Mouse (Mus musculus) hindbrain, embryonic 13.5 days (tissue): ENCODE data around the gene Zbtb12. TPM values are rescaled to one million over a fixed set of nuclear protein-coding genes. Genes with fewer than 3 reads are reported as not detected.

Source experiments
- ATAC-seq: fragments of 200-750 bp; cut with Nextera tagmentation; 2 replicates; pipeline ENCODE4 v1.8.0; 2017; ENCODE audit warnings: moderate TSS enrichment; ENCODE audit not compliant: low FRiP score
- H3K27ac ChIP-seq: fragments of 300-500 bp; sonication (generic); 2 replicates; pipeline ENCODE4 v1.5.1; 2015; ENCODE audit warnings: inconsistent platforms, mild to moderate bottlenecking, moderate library complexity
- H3K27me3 ChIP-seq: fragments of 300-500 bp; sonication (generic); 2 replicates; pipeline ENCODE4 v1.6.1; 2015; ENCODE audit warnings: mild to moderate bottlenecking, inconsistent platforms
- H3K36me3 ChIP-seq: fragments of 300-500 bp; sonication (generic); 2 replicates; pipeline ENCODE4 v1.6.1; 2015; ENCODE audit warnings: mild to moderate bottlenecking, inconsistent platforms
- H3K4me1 ChIP-seq: fragments of 300-500 bp; sonication (generic); replicated peaks from 2 replicates; pipeline ENCODE4 v1.6.1; 2015; ENCODE audit warnings: inconsistent platforms
- H3K4me2 ChIP-seq: fragments of 300-500 bp; sonication (generic); 2 replicates; pipeline ENCODE4 v1.6.1; 2015; ENCODE audit warnings: inconsistent platforms, mild to moderate bottlenecking, moderate library complexity
- H3K4me3 ChIP-seq: fragments of 300-500 bp; sonication (generic); 2 replicates; pipeline ENCODE4 v1.5.1; 2015; ENCODE audit warnings: mild to moderate bottlenecking, inconsistent platforms
- H3K9ac ChIP-seq: fragments of 300-500 bp; sonication (generic); 2 replicates; pipeline ENCODE4 v1.6.1; 2015; ENCODE audit warnings: mild to moderate bottlenecking, inconsistent platforms
- H3K9me3 ChIP-seq: fragments of 300-500 bp; sonication (generic); 2 replicates; pipeline ENCODE4 v1.6.1; 2016; ENCODE audit warnings: inconsistent platforms
- WGBS: fragments of 180-500 bp; shearing (Covaris S2); methylation state at CpG from one replicate; pipeline ENCODE4 v1.1.7; 2015; 5-methylcytosine and 5-hydroxymethylcytosine counted together
- polyA plus RNA-seq: library from polyadenylated mRNA; unstranded; fragments of >200 nt; fragmentation: Nextera tagmentation; extraction: Ambion mirVana; gene quantifications from 2 replicates; pipeline ENCODE4 v1.2.1, GENCODE M21; 2015

Gene Zbtb12
- polyA plus RNA-seq, 1 experiment from 2014 or later: 13.5 TPM

DNA sequence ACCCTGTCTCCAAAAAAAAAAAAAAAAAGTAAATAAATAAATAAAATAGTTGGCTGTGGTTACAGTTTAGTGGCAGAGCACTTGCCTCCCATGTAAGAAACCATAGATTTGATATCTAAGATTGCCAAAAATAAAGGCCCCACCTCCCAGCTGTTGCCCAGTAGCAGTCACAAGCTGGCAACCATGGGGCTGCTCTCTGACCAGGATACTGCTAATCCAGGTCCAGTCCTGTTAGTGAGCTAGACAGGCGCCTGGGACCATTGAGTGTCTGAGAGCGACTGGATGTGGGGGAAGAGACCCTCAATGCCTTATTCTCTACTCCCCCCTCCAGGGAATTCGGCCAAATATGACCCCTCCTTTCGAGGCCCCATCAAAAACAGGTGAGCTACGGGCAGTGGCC lies 37.0 kb downstream of the Zbtb12 start:
- no peak overlapping the region for H3K9ac ChIP-seq
- ATAC-seq: no peak
- no peak overlapping the region for H3K4me3 ChIP-seq
- no peaks in the 10 kb centered on the region for H3K9me3 ChIP-seq
- H3K27ac ChIP-seq: no peak overlapping the region
- no peak overlapping the region for H3K4me2 ChIP-seq
- H3K4me1 ChIP-seq: no peaks in the 10 kb centered on the region
- peaks cover 29% of the 10 kb centered on the region for H3K36me3 ChIP-seq
- 85% methylated on average over 5 of the region's 5 CpGs for WGBS
- H3K27me3 ChIP-seq: no peaks in the 10 kb centered on the region

DNA sequence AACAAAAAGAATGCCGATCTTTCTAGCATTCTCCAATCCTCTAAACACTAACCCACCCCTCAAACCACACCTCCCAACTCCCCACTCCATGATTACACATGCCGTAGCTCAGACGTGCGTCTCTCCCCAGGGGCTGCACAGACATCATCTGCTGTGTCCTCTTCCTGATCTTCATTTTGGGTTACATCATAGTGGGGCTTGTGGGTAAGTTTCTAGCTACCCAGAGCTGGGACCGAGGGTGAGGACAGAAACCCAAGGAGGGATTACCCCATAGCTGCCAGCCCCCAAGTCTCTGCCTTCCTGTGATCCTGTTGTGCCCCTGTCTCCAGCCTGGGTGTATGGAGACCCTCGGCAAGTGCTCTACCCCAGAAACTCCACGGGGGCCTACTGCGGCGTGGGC lies 37.9 kb downstream of the Zbtb12 start:
- Histone ChIP-seq H3K4me2 (no peak overlapping the region), H3K36me3 (peaks cover 20% of the 10 kb centered on the region), H3K27me3 (no peaks in the 10 kb centered on the region), H3K4me3 (no peak overlapping the region), H3K27ac (no peak overlapping the region), H3K9me3 (no peaks in the 10 kb centered on the region), H3K9ac (no peak overlapping the region), H3K4me1 (no peaks in the 10 kb centered on the region)
- 80% methylated on average over 9 of the region's 9 CpGs for WGBS
- ATAC-seq: no peak

GRCm38 (mm10) chr17:34922939-34923338 lies 43.7 kb downstream of the Zbtb12 start:
- Histone ChIP-seq H3K4me1 (no peaks in the 10 kb centered on the region), H3K9me3 (no peaks in the 10 kb centered on the region), H3K27me3 (no peaks in the 10 kb centered on the region), H3K9ac (no peak overlapping the region), H3K27ac (no peak overlapping the region), H3K4me2 (no peak overlapping the region), H3K4me3 (no peak overlapping the region), H3K36me3 (no peaks in the 10 kb centered on the region)
- ATAC-seq: no peak
- WGBS: 51% methylated on average over 6 of the region's 6 CpGs

GRCm38 (mm10) chr17:34924258-34924657 lies 45.0 kb downstream of the Zbtb12 start:
- ATAC-seq: no peak
- Histone ChIP-seq H3K36me3 (no peaks in the 10 kb centered on the region), H3K27me3 (no peaks in the 10 kb centered on the region), H3K9ac (no peak overlapping the region), H3K4me1 (no peaks in the 10 kb centered on the region), H3K27ac (no peak overlapping the region), H3K4me2 (no peak overlapping the region), H3K9me3 (no peaks in the 10 kb centered on the region), H3K4me3 (no peak overlapping the region)
- 87% methylated on average over 4 of the region's 5 CpGs for WGBS

DNA sequence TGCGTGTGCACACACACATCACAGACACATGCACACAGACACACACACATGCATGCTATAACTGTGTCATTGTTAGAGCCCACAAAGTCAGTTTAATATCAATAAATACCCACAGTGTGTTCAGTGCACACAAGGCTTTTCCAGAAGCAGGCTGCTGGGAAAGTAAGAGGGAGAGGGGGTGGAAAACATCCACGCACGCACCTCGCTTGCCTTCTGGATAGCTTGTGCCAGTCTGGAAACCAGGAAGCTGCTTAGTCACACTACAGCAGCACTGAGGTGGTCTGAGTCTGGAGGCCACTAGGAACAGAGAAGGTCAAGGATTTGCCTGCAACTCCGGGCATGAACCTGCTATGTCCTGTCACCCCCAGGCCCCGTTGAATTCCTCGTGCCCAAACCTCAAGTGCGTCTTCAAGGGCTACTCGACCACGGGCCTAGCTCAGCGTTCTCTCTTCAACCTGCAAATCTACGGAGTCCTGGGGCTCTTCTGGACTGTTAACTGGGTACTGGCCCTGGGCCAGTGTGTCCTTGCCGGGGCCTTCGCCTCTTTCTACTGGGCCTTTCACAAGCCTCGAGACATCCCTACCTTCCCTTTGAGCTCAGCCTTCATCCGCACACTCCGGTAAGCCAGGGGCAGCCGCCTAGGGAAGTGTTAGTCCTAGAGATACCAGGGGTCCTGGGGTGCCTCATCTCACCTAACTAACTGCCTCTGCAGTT lies 48.2 kb downstream of the Zbtb12 start:
- Histone ChIP-seq H3K4me1 (peaks cover 11% of the 10 kb centered on the region), H3K36me3 (no peaks in the 10 kb centered on the region), H3K4me3 (no peak overlapping the region), H3K27me3 (no peaks in the 10 kb centered on the region), H3K9me3 (no peaks in the 10 kb centered on the region), H3K27ac (no peak overlapping the region), H3K4me2 (no peak overlapping the region), H3K9ac (no peak overlapping the region)
- no peak for ATAC-seq
- WGBS: 89% methylated on average over 18 of the region's 18 CpGs

- Histone ChIP-seq H3K36me3 (peaks cover 7% of the 10 kb centered on the region), H3K4me1 (peaks cover 15% of the 10 kb centered on the region), H3K27ac (no peak overlapping the region), H3K27me3 (0 out of 2 replicates have a peak, but pooled peaks cover 3% of the 10 kb centered on the region), H3K4me3 (no peak overlapping the region), H3K9ac (no peak overlapping the region), H3K4me2 (no peak overlapping the region), H3K9me3 (no peaks in the 10 kb centered on the region)
- no peak for ATAC-seq
- WGBS: 72% methylated on average over 4 of the region's 4 CpGs
These were observed 49.6 kb downstream of the Zbtb12 start for GRCm38 (mm10) chr17:34928841-34929240.

DNA sequence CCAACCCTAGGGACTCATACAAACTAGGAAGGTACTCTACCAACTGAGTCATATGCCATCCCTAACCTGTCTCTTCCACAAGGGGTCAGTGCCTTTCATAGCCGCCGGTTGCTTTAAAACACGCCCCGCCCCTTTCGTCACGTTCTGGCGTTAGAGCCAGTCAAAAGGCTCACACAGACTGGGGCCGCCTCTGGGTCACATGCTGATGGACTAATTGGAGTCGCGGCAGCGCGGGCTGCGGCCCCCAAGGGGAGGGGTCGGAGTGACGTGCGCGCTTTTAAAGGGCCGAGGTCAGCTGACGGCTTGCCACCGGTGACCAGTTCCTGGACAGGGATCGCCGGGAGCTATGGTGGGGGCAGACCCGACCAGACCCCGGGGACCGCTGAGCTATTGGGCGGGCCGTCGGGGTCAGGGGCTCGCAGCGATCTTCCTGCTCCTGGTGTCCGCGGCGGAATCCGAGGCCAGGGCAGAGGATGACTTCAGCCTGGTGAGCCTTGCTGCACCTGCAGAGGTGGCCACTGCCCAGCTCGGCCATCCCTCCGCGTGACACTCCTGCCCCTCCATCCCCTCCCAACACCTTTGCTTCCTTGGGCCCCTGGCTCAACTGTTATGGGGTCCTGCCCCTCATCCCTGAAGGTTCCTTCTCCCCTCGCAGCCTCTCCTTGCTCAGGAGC lies 51.9 kb downstream of the Zbtb12 start, which contains the start of gene Neu1:
Neu1 (plus strand) TSS at position 193 of the 674 bp plus-strand sequence.
- Histone ChIP-seq H3K4me2 (peak within 1 kb of the TSS; percentile 99), H3K27me3 (0 out of 2 replicates have a peak, but pooled peaks cover 3% of the 10 kb centered on the region), H3K27ac (peak within 1 kb of the TSS; percentile 79), H3K9me3 (no peaks in the 10 kb centered on the region), H3K9ac (peak within 1 kb of the TSS; percentile 94), H3K4me1 (peaks cover 15% of the 10 kb centered on the region), H3K4me3 (peak within 1 kb of the TSS; percentile 83), H3K36me3 (peaks cover 29% of the 10 kb centered on the region)
- WGBS: under 1% methylated on average over 31 of the region's 38 CpGs
- ATAC-seq: peak; percentile 97

DNA sequence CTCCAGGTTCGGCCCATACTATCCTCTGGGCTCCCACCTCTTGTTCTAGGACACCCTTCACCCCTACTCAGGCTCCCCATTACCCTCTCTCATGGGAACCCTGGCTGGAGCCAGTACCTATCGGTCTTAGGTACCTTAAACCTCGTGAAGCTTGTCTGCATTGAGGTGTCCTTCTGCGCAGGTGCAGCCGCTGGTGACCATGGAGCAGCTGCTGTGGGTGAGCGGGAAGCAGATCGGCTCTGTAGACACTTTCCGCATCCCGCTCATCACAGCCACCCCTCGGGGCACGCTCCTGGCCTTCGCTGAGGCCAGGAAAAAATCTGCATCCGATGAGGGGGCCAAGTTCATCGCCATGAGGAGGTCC lies 52.4 kb downstream of the Zbtb12 start:
- H3K4me2 ChIP-seq: peak overlapping the region; percentile 99
- 10% methylated on average over 14 of the region's 14 CpGs for WGBS
- H3K9ac ChIP-seq: peak overlapping the region; percentile 94
- no peaks in the 10 kb centered on the region for H3K9me3 ChIP-seq
- H3K27me3 ChIP-seq: 0 out of 2 replicates have a peak, but pooled peaks cover 3% of the 10 kb centered on the region
- H3K27ac ChIP-seq: peak overlapping the region; percentile 79
- H3K36me3 ChIP-seq: peaks cover 31% of the 10 kb centered on the region
- H3K4me3 ChIP-seq: peak overlapping the region; percentile 83
- peaks cover 15% of the 10 kb centered on the region for H3K4me1 ChIP-seq
- ATAC-seq: no peak; the same call in 1 of the 2 replicates

- Histone ChIP-seq H3K9ac (peak overlapping the region; percentile 94), H3K36me3 (peaks cover 31% of the 10 kb centered on the region), H3K4me3 (peak overlapping the region; percentile 83), H3K4me1 (peaks cover 15% of the 10 kb centered on the region), H3K9me3 (no peaks in the 10 kb centered on the region), H3K4me2 (peak overlapping the region; percentile 99), H3K27ac (no peak overlapping the region), H3K27me3 (0 out of 2 replicates have a peak, but pooled peaks cover 3% of the 10 kb centered on the region)
- WGBS: 88% methylated on average over 8 of the region's 8 CpGs
- ATAC-seq: no peak
These were observed 53.0 kb downstream of the Zbtb12 start for GRCm38 (mm10) chr17:34932287-34932686.

- Histone ChIP-seq H3K4me2 (no peak overlapping the region), H3K9me3 (no peaks in the 10 kb centered on the region), H3K9ac (peak overlapping the region; percentile 31; the same call in 1 of the 2 replicates), H3K27ac (no peak overlapping the region), H3K36me3 (peaks cover 31% of the 10 kb centered on the region), H3K4me1 (peaks cover 15% of the 10 kb centered on the region), H3K27me3 (0 out of 2 replicates have a peak, but pooled peaks cover 3% of the 10 kb centered on the region), H3K4me3 (no peak overlapping the region)
- WGBS: 69% methylated on average over 22 of the region's 24 CpGs
- ATAC-seq: no peak
These were observed 54.7 kb downstream of the Zbtb12 start for GRCm38 (mm10) chr17:34934031-34934430.

DNA sequence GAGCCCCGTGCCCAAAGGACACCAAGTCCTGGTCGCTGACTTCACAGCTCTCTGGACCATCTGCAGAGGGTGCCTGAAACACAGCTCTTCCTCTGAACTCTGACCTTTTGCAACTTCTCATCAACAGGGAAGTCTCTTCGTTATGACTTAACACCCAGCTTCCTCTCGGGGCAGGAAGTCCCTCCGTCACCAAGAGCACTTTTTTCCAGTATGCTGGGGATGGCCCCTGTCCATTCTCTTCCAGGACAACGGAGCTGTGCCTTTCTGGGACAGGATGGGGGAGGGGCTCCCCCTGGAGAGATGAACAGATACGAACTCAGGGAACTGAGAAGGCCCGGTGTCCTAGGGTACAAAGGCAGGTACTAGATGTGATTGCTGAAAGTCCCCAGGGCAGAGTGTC lies 55.5 kb downstream of the Zbtb12 start:
- WGBS: 51% methylated on average over 8 of the region's 8 CpGs

GRCm38 (mm10) chr17:34937960-34938505 lies 58.8 kb downstream of the Zbtb12 start:
- no peak for ATAC-seq
- Histone ChIP-seq H3K9ac (no peak overlapping the region), H3K4me2 (no peak overlapping the region), H3K4me3 (no peak overlapping the region), H3K4me1 (peaks cover 6% of the 10 kb centered on the region), H3K9me3 (no peaks in the 10 kb centered on the region), H3K27me3 (0 out of 2 replicates have a peak, but pooled peaks cover under 1% of the 10 kb centered on the region), H3K36me3 (peaks cover 26% of the 10 kb centered on the region), H3K27ac (no peak overlapping the region)
- WGBS: 86% methylated on average over 6 of the region's 6 CpGs

More for the DNA sequence above, 55.5 kb downstream of the Zbtb12 start:
- Histone ChIP-seq H3K4me1 (peaks cover 15% of the 10 kb centered on the region), H3K9me3 (no peaks in the 10 kb centered on the region), H3K36me3 (peaks cover 31% of the 10 kb centered on the region), H3K9ac (0 out of 2 replicates have a peak overlapping the region, but pooled peaks have one; percentile 31), H3K27me3 (0 out of 2 replicates have a peak, but pooled peaks cover 3% of the 10 kb centered on the region), H3K4me3 (no peak overlapping the region), H3K27ac (no peak overlapping the region), H3K4me2 (no peak overlapping the region)
- ATAC-seq: no peak
